Mouse (Mus musculus) cerebellum, adult 2 months (tissue): ENCODE measurements at regions not wholly inside any gene's neighbourhood (a gene's known extent, or its start where the extent isn't known, plus 50 kb on each side); places are given as distances from the start of the nearest gene placed in this dataset.

ENCODE experiments used
- CTCF ChIP-seq: fragments of 200-500 bp; IDR thresholded peaks from 2 replicates; pipeline ENCODE4 v1.5.1; 2011; ENCODE audit warnings: low read depth, mild to moderate bottlenecking, control low read depth, low read length, moderate library complexity, borderline replicate concordance; ENCODE audit not compliant: insufficient read depth
- POLR2A ChIP-seq: fragments of 200-500 bp; IDR thresholded peaks from 2 replicates; pipeline ENCODE4 v1.6.1; 2011; ENCODE audit warnings: low read length, control low read depth, borderline replicate concordance; ENCODE audit not compliant: insufficient read depth

DNA sequence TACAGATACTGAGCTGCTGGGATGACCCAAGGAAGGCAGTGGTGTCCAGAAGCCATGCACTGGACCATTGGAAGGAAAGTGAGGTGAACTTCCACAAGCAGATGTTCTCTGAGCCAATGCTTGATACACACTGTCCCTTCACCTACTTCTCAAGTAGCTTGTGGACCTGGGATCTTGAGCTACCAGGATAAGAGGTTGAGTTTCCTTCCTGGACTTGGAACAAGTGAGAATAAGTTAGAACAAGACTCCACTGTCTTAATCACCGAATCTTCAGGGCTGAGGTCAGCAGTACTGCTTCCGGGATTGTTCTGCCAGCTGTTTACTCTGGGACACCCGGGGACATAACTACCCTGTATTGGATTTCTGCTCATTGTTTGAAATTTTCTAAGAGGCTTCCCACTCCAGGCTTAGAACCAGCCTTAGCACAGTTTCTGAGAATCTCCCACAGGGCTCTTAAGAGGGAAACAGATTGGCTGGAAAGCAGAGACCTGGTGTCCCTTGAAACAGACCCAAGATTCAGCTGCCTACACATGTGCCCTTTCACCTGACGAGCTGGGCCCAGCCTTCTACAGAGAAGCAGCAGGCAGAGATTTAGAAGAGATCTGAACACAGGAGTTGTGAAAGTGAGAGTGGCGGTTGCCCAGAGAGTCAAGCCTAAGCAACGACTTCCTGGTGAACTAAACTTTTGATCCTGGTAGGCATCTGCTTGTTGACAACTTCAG, 87.5 kb downstream of the Irx2 start:
- TF ChIP-seq POLR2A (no peak), CTCF (no peak)
